Mouse (Mus musculus): ENCODE measurements at regions not wholly inside any gene's neighbourhood (a gene's known extent, or its start where the extent isn't known, plus 50 kb on each side); places are given as distances from the start of the nearest gene placed in this dataset.

DNA sequence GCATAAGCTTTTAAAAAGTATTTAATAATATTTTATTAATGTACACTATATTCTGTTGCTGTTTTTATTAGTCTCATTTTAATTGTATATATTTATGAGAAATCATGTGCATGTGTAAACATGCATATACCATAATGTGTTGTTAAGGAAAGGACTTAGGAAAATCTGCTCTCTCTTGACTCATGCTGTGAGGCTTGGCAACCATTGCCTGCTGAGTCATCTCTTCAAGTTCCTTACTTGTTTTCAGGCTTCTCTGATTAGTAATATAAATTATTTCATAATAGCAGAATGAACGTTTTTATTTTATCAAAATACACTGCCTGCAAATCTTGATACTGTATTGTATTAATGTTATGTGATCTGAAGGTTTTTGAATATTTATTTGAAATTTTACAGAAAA lies 388.9 kb upstream of the Slitrk5 start:
- Histone ChIP-seq H3K27ac (ENCODE audit: low read length) (no peak overlapping the region), H3K9ac (ENCODE audit: low read depth, low read length) (no peak overlapping the region), H3K36me3 (ENCODE audit: control insufficient read depth, insufficient read depth, low read length) (no peaks in the 10 kb centered on the region), H3K9me3 (replicated peaks; ENCODE audit: control insufficient read depth, low read length, poor library complexity, severe bottlenecking) (no peaks in the 10 kb centered on the region), H3K4me3 (ENCODE audit: low read depth, low read length) (no peak overlapping the region), H3K4me1 (ENCODE audit: control insufficient read depth, insufficient read depth, low read length) (no peaks in the 10 kb centered on the region), H3K4me2 (ENCODE audit: low read length) (no peak overlapping the region), H3K27me3 (ENCODE audit: control insufficient read depth, insufficient read depth, low read depth, low read length) (no peaks in the 10 kb centered on the region)
- ATAC-seq: no peak
- WGBS: 54% methylated on average over 1 of the region's 1 CpGs

DNA sequence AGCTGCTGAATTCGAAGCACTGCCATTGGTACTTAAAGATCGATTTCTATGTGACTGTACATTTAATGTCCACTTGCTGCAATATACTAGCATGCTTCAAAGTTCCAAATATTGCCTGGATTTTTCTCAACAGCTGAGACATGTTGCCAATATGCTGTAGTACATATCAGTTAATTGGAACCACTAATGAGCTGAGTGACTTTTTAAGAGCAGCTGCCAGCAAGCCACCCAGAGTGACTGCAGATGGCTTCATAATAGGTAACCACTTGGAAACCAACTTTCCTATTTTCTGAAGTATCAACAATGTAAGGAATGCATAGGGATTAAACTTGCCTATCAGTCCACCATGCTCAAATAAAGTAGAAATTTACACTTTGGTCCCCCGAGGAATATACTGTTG lies 379.4 kb upstream of the Slitrk5 start:
- H3K27ac ChIP-seq (ENCODE audit: low read length): no peak overlapping the region
- WGBS: 85% methylated on average over 3 of the region's 3 CpGs
- H3K4me2 ChIP-seq (ENCODE audit: low read length): no peak overlapping the region
- ATAC-seq: no peak
- H3K4me1 ChIP-seq (ENCODE audit: control insufficient read depth, insufficient read depth, low read length): no peaks in the 10 kb centered on the region
- H3K4me3 ChIP-seq (ENCODE audit: low read depth, low read length): no peak overlapping the region
- H3K9me3 ChIP-seq (replicated peaks; ENCODE audit: control insufficient read depth, low read length, poor library complexity, severe bottlenecking): no peaks in the 10 kb centered on the region
- no peak overlapping the region for H3K9ac ChIP-seq (ENCODE audit: low read depth, low read length)
- H3K36me3 ChIP-seq (ENCODE audit: control insufficient read depth, insufficient read depth, low read length): no peaks in the 10 kb centered on the region
- H3K27me3 ChIP-seq (ENCODE audit: control insufficient read depth, insufficient read depth, low read depth, low read length): no peaks in the 10 kb centered on the region

DNA sequence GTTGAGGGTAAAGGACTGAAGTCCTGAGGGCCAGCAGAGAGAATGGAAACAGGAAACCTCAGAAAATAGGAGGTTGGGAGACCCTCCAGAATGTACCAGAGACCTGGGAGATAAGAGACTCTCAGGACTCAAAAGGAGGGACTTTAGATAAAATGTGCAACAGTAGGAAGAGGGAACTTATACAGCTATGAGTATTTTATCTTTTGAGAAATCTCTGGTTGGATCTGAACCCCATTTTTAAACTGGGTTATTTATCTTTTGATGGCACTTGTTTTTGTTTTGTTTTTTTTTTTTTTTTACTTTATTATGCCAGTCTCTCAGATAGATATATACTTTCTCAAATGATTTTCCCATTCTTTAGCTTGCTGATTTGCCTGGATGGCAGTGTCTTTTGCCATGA lies 377.1 kb upstream of the Slitrk5 start:
- H3K36me3 ChIP-seq (ENCODE audit: control insufficient read depth, insufficient read depth, low read length): no peaks in the 10 kb centered on the region

DNA sequence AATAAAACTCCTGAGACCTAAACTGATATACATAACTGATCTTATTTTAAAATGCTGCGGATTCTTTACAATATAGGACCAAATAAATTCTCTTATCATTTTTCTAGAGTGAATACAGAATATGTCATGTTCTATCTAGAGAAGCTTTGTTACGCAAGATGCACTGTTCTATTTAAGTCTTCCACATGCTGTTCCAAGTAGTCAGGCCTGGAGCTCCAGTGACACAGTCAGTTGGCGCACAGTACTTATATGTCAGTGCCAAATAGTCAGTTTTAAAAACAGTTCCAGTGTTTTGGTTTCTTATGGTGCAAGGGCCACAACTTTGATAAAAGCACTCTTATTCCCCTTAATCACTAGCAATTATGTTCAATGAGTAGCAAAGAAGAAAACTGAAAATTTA lies 344.3 kb upstream of the Slitrk5 start:
- WGBS: 94% methylated on average over 3 of the region's 3 CpGs
- Histone ChIP-seq H3K4me2 (ENCODE audit: low read length) (no peak overlapping the region), H3K27me3 (ENCODE audit: control insufficient read depth, insufficient read depth, low read depth, low read length) (no peaks in the 10 kb centered on the region), H3K9me3 (replicated peaks; ENCODE audit: control insufficient read depth, low read length, poor library complexity, severe bottlenecking) (no peaks in the 10 kb centered on the region), H3K27ac (ENCODE audit: low read length) (no peak overlapping the region), H3K4me3 (ENCODE audit: low read depth, low read length) (no peak overlapping the region), H3K4me1 (ENCODE audit: control insufficient read depth, insufficient read depth, low read length) (no peaks in the 10 kb centered on the region), H3K9ac (ENCODE audit: low read depth, low read length) (no peak overlapping the region), H3K36me3 (ENCODE audit: control insufficient read depth, insufficient read depth, low read length) (no peaks in the 10 kb centered on the region)
- ATAC-seq: no peak

More for the DNA sequence above, 377.1 kb upstream of the Slitrk5 start:
- H3K4me1 ChIP-seq (ENCODE audit: control insufficient read depth, insufficient read depth, low read length): no peaks in the 10 kb centered on the region
- ATAC-seq: no peak
- H3K4me2 ChIP-seq (ENCODE audit: low read length): no peak overlapping the region
- H3K9ac ChIP-seq (ENCODE audit: low read depth, low read length): no peak overlapping the region
- no peaks in the 10 kb centered on the region for H3K9me3 ChIP-seq (replicated peaks; ENCODE audit: control insufficient read depth, low read length, poor library complexity, severe bottlenecking)
- no peaks in the 10 kb centered on the region for H3K27me3 ChIP-seq (ENCODE audit: control insufficient read depth, insufficient read depth, low read depth, low read length)
- H3K4me3 ChIP-seq (ENCODE audit: low read depth, low read length): no peak overlapping the region
- H3K27ac ChIP-seq (ENCODE audit: low read length): no peak overlapping the region

DNA sequence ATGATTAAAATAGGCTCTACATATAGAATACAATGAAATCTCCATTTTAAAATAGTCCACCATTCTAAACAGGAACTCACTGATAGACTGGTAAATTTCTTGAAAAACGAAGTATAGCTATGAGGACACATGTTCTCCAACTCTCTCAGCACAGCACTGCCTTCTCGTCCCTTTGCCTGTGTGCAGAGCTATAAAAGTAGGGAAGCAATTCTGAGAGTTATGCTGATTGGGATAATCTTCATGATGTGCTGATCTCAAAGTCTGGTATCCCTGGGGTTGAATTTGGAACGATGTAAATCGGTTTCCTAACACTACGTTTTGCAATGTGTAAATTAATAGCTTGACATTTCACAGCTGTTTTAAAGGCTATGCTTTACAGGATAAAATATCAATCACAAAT lies 321.4 kb upstream of the Slitrk5 start:
- H3K9me3 ChIP-seq (replicated peaks; ENCODE audit: control insufficient read depth, low read length, poor library complexity, severe bottlenecking): no peaks in the 10 kb centered on the region
- H3K27me3 ChIP-seq (ENCODE audit: control insufficient read depth, insufficient read depth, low read depth, low read length): no peaks in the 10 kb centered on the region
- H3K4me3 ChIP-seq (ENCODE audit: low read depth, low read length): no peak overlapping the region
- no peak overlapping the region for H3K27ac ChIP-seq (ENCODE audit: low read length)
- ATAC-seq: no peak
- H3K4me2 ChIP-seq (ENCODE audit: low read length): no peak overlapping the region
- 85% methylated on average over 5 of the region's 5 CpGs for WGBS
- no peaks in the 10 kb centered on the region for H3K36me3 ChIP-seq (ENCODE audit: control insufficient read depth, insufficient read depth, low read length)
- H3K9ac ChIP-seq (ENCODE audit: low read depth, low read length): no peak overlapping the region
- H3K4me1 ChIP-seq (ENCODE audit: control insufficient read depth, insufficient read depth, low read length): no peaks in the 10 kb centered on the region

DNA sequence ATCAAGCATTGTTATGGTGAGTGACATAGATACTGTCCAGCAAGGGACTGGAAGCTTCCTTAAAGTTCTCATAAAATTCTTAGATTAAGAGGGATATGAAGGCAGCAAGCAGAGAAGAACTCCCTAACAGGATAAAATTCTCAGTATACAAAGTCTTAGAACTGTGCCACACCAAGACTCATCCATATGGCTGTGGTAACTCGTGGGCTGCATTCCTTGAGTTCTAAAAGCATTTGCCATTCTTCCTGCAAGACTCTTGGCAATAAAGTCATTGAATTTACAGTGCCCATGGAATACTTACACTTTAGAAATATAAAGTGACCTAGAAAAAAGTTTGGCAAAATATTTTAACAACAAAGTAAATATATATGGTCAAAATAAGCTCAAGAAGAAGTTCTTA lies 278.1 kb upstream of the Slitrk5 start:
- ATAC-seq: no peak
- H3K4me2 ChIP-seq (ENCODE audit: low read length): no peak overlapping the region
- no peak overlapping the region for H3K27ac ChIP-seq (ENCODE audit: low read length)
- H3K27me3 ChIP-seq (ENCODE audit: control insufficient read depth, insufficient read depth, low read depth, low read length): no peaks in the 10 kb centered on the region
- H3K9me3 ChIP-seq (replicated peaks; ENCODE audit: control insufficient read depth, low read length, poor library complexity, severe bottlenecking): no peaks in the 10 kb centered on the region
- WGBS: 73% methylated on average over 1 of the region's 1 CpGs
- H3K4me3 ChIP-seq (ENCODE audit: low read depth, low read length): no peak overlapping the region
- H3K4me1 ChIP-seq (ENCODE audit: control insufficient read depth, insufficient read depth, low read length): no peaks in the 10 kb centered on the region
- H3K9ac ChIP-seq (ENCODE audit: low read depth, low read length): no peak overlapping the region
- no peaks in the 10 kb centered on the region for H3K36me3 ChIP-seq (ENCODE audit: control insufficient read depth, insufficient read depth, low read length)

DNA sequence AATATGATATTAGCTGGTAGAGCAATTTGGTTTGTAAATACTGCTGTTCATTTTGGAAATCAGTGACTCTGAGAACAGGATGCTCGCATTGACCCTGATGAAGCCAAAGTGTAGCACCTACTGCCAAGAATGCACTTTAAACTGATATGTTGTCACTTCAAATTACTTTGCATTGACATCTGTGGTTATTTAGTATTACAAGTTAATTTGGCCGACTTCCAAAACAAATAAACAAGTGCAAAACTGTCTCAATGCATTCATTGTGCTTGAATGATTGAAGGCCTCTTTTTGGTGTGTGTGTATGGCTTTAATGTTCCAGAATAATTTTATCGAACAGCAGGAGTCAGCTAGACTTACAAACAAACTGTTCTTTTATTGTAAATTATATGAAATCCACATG lies 274.1 kb upstream of the Slitrk5 start:
- WGBS: 64% methylated on average over 3 of the region's 3 CpGs
- no peak overlapping the region for H3K9ac ChIP-seq (ENCODE audit: low read depth, low read length)
- H3K9me3 ChIP-seq (replicated peaks; ENCODE audit: control insufficient read depth, low read length, poor library complexity, severe bottlenecking): no peaks in the 10 kb centered on the region
- no peak overlapping the region for H3K27ac ChIP-seq (ENCODE audit: low read length)
- no peak overlapping the region for H3K4me3 ChIP-seq (ENCODE audit: low read depth, low read length)
- H3K36me3 ChIP-seq (ENCODE audit: control insufficient read depth, insufficient read depth, low read length): no peaks in the 10 kb centered on the region
- no peaks in the 10 kb centered on the region for H3K27me3 ChIP-seq (ENCODE audit: control insufficient read depth, insufficient read depth, low read depth, low read length)
- no peak for ATAC-seq
- H3K4me2 ChIP-seq (ENCODE audit: low read length): no peak overlapping the region
- no peaks in the 10 kb centered on the region for H3K4me1 ChIP-seq (ENCODE audit: control insufficient read depth, insufficient read depth, low read length)

DNA sequence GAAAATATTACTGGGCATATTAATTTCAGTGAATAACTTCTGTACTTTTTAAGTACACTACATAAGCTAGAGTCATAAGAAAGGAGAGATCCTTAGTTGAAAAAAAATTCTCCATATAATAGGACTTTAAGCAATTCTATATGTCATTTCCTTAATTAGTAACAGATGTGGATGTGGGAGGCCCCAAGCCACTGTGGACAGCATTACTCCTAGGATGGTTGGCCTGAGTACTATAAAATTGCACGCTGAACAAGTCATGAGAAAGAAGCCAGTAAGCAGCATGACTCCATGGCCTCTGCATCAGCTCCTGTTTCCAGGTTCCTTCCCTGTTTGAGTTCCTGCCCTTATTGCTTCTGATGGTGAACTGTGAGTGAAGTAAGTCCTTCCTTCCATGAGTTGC lies 272.4 kb upstream of the Slitrk5 start:
- WGBS: 86% methylated on average over 1 of the region's 1 CpGs
- no peaks in the 10 kb centered on the region for H3K9me3 ChIP-seq (replicated peaks; ENCODE audit: control insufficient read depth, low read length, poor library complexity, severe bottlenecking)
- H3K36me3 ChIP-seq (ENCODE audit: control insufficient read depth, insufficient read depth, low read length): no peaks in the 10 kb centered on the region
- no peak overlapping the region for H3K9ac ChIP-seq (ENCODE audit: low read depth, low read length)
- H3K4me3 ChIP-seq (ENCODE audit: low read depth, low read length): no peak overlapping the region
- H3K4me1 ChIP-seq (ENCODE audit: control insufficient read depth, insufficient read depth, low read length): no peaks in the 10 kb centered on the region
- no peak overlapping the region for H3K27ac ChIP-seq (ENCODE audit: low read length)
- ATAC-seq: no peak
- H3K27me3 ChIP-seq (ENCODE audit: control insufficient read depth, insufficient read depth, low read depth, low read length): no peaks in the 10 kb centered on the region
- no peak overlapping the region for H3K4me2 ChIP-seq (ENCODE audit: low read length)

DNA sequence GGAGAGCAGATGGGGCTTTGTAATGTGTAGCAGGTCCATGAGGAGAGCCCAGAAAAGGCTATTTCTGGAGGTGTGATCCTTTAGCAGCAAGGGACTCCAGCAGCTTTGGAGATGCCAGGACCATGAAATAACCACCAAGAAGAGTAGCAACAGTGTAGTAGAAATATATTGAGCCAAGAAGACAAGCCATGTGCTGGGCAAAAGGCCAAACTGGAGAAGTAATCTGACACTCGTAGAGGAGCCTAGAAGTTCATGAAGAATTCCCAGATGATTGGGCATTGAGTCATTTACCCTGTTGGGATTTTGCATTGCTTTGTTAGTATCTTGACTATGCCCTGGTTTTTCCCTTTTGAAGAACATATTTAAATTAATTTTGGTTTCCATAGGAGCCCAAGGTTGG lies 271.3 kb upstream of the Slitrk5 start:
- H3K9me3 ChIP-seq (replicated peaks; ENCODE audit: control insufficient read depth, low read length, poor library complexity, severe bottlenecking): no peaks in the 10 kb centered on the region
- 81% methylated on average over 1 of the region's 1 CpGs for WGBS

DNA sequence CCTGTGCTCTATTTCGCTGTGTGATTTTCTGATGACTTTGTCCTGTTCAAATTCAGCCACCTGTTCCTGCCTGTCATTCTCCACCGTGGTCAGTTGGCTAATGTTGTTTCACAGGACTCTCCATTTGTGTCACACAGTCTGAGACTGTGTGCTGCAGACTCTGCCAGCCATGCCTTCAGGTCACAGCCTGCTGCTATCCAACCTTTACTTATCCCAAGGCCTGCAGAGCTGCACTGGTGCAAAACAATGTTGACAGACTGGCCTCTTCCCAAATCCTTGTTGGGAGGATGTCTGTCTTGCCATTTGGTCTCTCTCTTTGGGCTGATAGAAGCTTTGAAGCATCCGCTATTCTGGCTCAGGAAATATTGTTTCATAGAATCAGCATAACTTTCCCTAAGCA lies 261.4 kb upstream of the Slitrk5 start:
- ATAC-seq: no peak
- no peaks in the 10 kb centered on the region for H3K36me3 ChIP-seq (ENCODE audit: control insufficient read depth, insufficient read depth, low read length)
- H3K27me3 ChIP-seq (ENCODE audit: control insufficient read depth, insufficient read depth, low read depth, low read length): no peaks in the 10 kb centered on the region
- H3K4me2 ChIP-seq (ENCODE audit: low read length): no peak overlapping the region
- WGBS: 80% methylated on average over 3 of the region's 3 CpGs
- H3K9me3 ChIP-seq (replicated peaks; ENCODE audit: control insufficient read depth, low read length, poor library complexity, severe bottlenecking): no peaks in the 10 kb centered on the region
- H3K27ac ChIP-seq (ENCODE audit: low read length): no peak overlapping the region
- H3K4me1 ChIP-seq (ENCODE audit: control insufficient read depth, insufficient read depth, low read length): 0 out of 2 replicates have a peak, but pooled peaks cover under 1% of the 10 kb centered on the region
- H3K4me3 ChIP-seq (ENCODE audit: low read depth, low read length): no peak overlapping the region
- no peak overlapping the region for H3K9ac ChIP-seq (ENCODE audit: low read depth, low read length)

More for the DNA sequence above, 271.3 kb upstream of the Slitrk5 start:
- H3K4me3 ChIP-seq (ENCODE audit: low read depth, low read length): no peak overlapping the region
- no peaks in the 10 kb centered on the region for H3K4me1 ChIP-seq (ENCODE audit: control insufficient read depth, insufficient read depth, low read length)
- H3K36me3 ChIP-seq (ENCODE audit: control insufficient read depth, insufficient read depth, low read length): no peaks in the 10 kb centered on the region
- H3K9ac ChIP-seq (ENCODE audit: low read depth, low read length): no peak overlapping the region
- H3K27me3 ChIP-seq (ENCODE audit: control insufficient read depth, insufficient read depth, low read depth, low read length): no peaks in the 10 kb centered on the region
- H3K27ac ChIP-seq (ENCODE audit: low read length): no peak overlapping the region
- no peak for ATAC-seq
- H3K4me2 ChIP-seq (ENCODE audit: low read length): no peak overlapping the region
